Mouse (Mus musculus) layer of hippocampus, postnatal 25 days (tissue): Measurements from ENCODE around the gene Abca13. TPM values are rescaled to one million over a fixed set of nuclear protein-coding genes. Genes with fewer than 3 reads are reported as not detected.
"Not testable (repeated sequence)": the region's sequence is repeated elsewhere in the genome, so short reads cannot be mapped to it uniquely, and the experiment has no call there.

Experiments used
- DNase-seq, 2 experiments: peaks; one replicate each; pipeline ENCODE4 v3.0.0; 2022; ENCODE audit warnings: mixed read lengths in 2 of 2, low spot score in 1 of 2; ENCODE audit errors: extremely low spot score in 1 of 2
- total RNA-seq, 2 experiments: library from RNA; stranded (reverse); gene quantifications; 2 replicates each; pipeline ENCODE4 v1.2.3; 2021

Abca13 gene
- total RNA-seq, 2 experiments from 2014 or later: 0.02 TPM

DNA sequence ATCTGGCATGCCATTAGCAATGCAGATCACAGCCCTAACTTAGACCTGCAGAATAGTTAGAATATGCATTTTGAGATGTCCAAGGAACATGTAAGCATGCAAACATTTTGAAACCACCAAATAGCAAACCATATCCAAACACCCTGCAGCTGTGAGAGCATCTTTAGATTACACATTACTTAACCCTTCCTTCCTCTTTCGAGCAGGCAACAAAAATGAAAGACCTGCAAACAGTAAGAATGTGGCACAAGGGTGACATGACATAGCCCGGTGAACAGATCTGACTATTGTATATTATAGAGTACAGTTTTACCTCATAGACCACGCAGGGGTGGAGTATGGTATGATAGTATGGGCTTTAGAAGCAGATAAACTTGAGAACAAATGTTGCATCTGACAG, 93.5 kb downstream of the Abca13 start:
- no peak for DNase-seq

- no peak for DNase-seq
Observed at GRCm38 (mm10) chr11:9285759-9286158, 94.0 kb downstream of the Abca13 start.

DNA sequence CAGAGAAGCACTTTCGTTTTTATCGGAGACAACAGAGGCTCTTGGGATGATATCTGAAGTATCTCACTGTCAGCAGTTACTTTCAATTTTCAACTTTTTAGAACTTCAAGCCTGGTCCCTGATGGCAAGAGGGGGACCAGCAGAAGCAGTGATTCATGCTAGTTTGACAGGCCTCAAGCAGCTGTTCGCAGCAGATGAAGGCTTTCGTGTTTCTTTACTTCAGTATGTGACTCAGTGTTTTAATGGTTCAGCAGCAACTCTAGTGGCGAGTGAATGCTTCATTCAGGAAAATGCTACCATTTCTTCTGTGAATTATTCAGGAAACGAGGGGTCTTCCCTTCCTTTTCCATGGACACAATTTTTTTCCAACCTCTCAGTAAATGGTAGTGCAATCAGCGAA, 99.4 kb downstream of the Abca13 start:
- no peak for DNase-seq

DNA sequence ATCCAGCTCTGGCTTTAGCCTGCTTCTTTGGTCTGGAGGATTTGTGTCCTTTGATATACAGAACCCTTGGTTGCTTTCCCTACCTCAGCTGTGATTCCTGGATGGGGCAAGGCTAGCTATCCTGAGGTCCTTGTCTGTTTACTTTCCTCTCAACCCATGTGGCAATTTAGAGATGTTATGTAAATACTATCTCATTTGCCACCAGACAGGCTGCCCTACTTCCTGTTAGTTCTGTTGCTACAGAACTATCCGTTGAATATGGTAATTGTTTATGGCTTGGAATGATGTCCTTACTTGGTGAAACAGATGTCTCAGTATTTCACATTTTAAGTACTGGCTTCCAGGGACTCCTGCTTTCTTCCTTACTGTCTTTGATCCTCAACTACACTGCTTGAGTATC, 107.9 kb downstream of the Abca13 start:
- no peak for DNase-seq

GRCm38 (mm10) chr11:9305450-9305849, 113.7 kb downstream of the Abca13 start:
- DNase-seq: no peak

GRCm38 (mm10) chr11:9316545-9316944, 124.8 kb downstream of the Abca13 start:
- DNase-seq: no peak

- DNase-seq: peak; percentile 67 to 92
Observed at GRCm38 (mm10) chr11:9317076-9317929, 125.6 kb downstream of the Abca13 start.

DNA sequence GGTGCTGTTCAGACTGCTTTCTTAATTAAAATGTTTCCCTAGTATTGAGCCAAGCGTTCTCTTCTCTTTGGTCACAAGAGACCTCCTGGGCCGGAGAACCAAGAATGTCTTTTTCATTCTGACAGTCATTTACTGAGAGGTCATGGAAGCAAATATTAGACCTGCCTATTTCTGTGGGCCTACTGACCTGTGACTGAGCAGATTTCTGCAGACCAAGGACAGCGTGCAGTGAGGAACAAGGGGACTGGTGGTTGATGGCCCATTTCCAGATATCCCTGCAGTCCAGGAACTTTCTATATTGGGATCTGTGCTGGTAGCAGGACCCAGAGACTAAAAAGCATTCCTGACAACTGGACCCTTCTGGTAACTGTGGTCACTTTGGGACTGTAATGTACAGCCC, 146.4 kb downstream of the Abca13 start:
- DNase-seq: no peak

- peak; percentile 16 to 61 for DNase-seq
Observed at GRCm38 (mm10) chr11:9347724-9348123, 156.0 kb downstream of the Abca13 start.

DNA sequence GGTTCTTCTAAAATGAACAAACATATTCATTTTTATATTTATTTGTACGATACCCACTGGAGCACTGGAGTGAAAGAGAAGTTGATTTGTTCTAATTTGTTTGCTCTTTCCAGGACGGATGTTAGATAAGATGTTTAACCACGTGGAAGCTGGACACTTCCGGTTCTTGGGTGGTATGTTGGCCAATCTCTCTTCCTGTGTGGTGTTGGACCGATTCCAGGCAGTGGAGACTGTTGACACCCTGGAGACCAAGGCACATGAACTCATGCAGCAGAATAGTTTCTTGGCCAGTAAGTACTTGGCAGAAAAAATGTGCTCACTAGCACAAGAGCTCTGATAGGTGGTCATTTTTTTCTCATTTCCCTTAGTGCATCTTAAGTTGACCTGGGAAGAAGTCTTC, 181.4 kb downstream of the Abca13 start:
- DNase-seq: no peak

DNA sequence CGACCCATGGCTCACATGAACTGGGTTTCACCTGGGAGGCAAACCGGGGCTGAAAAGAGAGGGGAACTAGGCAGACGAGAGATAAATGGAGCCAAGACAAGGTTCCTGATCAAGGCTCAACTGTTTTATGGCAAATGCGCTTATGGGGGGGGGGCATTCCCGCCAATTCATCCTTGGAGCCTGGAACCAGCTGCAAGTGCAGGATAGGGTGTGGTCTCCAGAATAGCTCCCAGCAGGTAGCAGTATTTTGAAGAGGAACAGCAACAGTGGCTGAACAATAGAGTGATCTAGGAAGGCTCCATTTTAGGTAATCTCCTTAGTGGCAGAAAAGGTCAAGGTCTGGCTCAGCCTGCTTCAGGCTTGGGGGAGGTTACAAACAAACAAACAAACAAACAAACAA, 182.7 kb downstream of the Abca13 start:
- DNase-seq: not testable (repeated sequence)

- DNase-seq: no peak
Observed at GRCm38 (mm10) chr11:9388520-9388919, 196.8 kb downstream of the Abca13 start.

- DNase-seq: no peak
Observed at GRCm38 (mm10) chr11:9416946-9417345, 225.2 kb downstream of the Abca13 start.

DNA sequence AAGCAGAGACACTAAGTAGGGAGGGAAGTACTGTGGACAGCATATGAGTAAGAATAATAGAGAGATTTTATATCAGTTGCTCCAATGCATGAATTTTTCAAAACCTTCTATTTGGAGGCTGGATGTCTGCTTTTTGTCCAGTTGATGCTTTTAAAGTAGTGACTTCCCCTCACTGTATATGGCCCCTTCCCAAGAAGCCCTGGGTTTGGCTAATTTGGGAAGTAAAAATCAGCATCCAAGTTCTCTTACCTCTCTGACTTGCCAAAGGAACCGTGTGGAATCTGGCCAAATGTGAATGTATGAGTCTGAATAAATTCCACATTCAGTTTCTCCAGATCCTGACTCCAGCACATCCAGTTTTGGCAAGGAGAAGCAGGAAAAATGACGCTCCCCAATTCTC, 228.5 kb downstream of the Abca13 start:
- DNase-seq: no peak

DNA sequence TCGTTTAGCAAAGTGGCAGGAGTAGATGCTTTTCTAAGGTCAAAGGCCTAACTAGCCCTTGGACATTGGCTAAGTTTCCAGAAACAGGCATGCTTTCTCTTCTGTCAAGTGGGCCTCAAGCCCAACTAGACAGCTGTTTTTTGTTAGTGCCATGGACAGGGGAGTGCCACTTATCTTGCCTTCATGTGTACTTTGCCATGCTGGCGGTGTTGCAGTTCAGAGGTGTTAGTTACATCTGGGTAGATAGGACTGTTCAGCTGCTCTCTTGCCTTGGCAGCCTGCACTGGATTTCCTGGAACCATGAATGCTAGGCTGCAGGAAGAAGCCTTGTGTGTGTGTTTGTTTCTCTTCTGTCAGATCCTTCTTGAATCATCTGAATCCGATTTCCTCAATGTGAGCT, 235.7 kb downstream of the Abca13 start:
- DNase-seq: no peak

DNA sequence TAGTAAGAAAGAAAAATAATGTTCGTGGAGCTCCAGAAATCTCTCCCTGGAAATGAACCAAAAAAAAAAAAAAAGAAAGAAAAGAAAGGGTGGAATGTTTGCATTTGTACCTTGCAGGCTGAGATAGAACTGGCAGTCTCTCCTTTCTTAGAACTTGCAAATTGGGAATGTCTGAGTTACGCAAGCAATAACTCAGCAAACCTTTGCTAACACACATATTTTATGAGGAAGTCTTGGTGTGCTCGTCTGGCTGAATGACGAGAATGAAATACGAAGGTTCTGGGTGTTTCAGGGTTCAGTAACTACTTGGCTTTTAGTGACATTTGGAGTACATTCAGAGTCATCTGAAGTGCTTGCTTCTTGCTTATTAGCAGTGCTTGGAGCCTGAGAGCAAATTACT, 241.1 kb downstream of the Abca13 start:
- DNase-seq: no peak

DNA sequence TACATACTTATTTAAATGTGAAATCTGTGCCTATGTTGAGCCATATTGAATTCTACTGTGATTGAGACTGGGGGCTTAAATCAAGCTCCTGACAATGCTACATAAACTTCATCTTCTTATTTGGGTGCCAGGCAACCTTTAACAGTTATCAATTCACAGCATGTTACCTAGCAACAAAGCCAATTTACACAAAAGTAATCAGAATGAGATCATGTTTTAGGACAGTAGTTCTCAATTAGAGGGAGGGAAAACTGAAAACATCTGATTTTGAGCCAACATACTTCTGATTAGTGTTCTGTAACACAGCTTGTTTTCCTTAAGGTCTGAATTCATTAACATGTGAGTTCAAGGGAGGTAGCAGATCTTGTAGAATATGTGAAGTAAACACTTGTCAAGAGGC, 244.9 kb downstream of the Abca13 start:
- DNase-seq: no peak

GRCm38 (mm10) chr11:9439781-9440180, 248.0 kb downstream of the Abca13 start:
- no peak for DNase-seq

- DNase-seq: no peak
Observed at GRCm38 (mm10) chr11:9441192-9441591, 249.4 kb downstream of the Abca13 start.

DNA sequence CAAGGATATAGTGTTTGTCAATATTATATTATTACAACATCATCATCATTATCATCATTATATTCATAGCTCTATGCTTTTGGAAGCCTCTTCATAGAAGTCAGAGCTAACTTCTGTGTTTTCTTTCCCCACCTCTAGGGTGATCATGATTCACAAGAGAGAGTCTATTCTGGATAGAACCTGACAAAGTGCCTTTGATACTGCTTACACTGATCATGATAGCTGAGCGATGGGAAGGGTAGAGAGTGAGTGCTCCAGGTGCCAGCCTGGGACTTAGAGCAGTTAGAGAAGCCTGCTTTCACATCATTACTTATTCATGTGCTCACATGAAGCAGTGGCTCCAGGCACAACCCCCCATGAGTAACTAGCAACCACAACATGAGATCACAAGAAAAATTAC, 280.7 kb downstream of the Abca13 start:
- DNase-seq: no peak

DNA sequence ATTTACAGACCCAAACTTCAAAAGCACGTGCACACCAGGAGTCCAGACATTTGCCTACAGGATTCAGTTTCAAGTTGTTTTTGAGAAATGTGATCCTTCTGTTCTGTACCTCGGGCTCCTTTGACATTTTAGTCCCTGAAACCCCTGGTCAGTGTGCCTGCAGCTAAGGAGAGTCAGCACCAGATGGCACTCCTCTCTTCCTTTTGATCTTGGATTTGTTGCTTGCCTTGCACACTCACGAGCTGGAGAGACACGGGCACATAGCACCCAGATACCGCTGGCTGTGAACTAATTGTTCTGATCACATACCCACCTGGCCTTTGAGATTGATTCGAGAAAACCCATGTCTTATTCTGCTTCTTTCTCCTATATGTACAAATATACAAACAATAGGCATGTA, 289.8 kb downstream of the Abca13 start:
- DNase-seq: peak; percentile 19 to 20

GRCm38 (mm10) chr11:9500326-9501142, 308.8 kb downstream of the Abca13 start:
- no peak for DNase-seq
